Mouse (Mus musculus): ENCODE data around the gene Cdipt.

GRCm38 (mm10) chr7:127003620-127004019, 27.9 kb downstream of the Cdipt start:
- TF ChIP-seq CTCF (IDR thresholded peaks at IDR 0.05; ENCODE audit: insufficient read depth, low read depth, low read length) = no peak
- no peak for TF ChIP-seq POLR2A (IDR thresholded peaks at IDR 0.05; ENCODE audit: insufficient read depth, low read depth, low read length)

Data from olfactory bulb, adult 2 months (tissue).